Mouse (Mus musculus) retina, embryonic 14.5 days (tissue): ENCODE data around the gene Masp2.

ENCODE experiments used
- DNase-seq: peaks from one replicate; pipeline ENCODE4 v3.0.0-alpha.2; 2015; ENCODE audit warnings: low spot score

The Masp2 gene

GRCm38 (mm10) chr4:148638302-148638701 is 35.9 kb downstream of the Masp2 start:
- DNase-seq, result no peak

- no peak for DNase-seq
These were observed 37.1 kb downstream of the Masp2 start for GRCm38 (mm10) chr4:148639455-148639854.

GRCm38 (mm10) chr4:148641121-148641520 is 38.8 kb downstream of the Masp2 start:
- no peak for DNase-seq

GRCm38 (mm10) chr4:148643291-148644156 is 41.2 kb downstream of the Masp2 start, which contains the start of gene Gm572:
Gene Gm572 (plus strand): TSS chr4:148643317.
- DNase-seq, result no peak

- DNase-seq, result peak; percentile 78
These were observed 41.8 kb downstream of the Masp2 start for GRCm38 (mm10) chr4:148644157-148644511.

- no peak for DNase-seq
These were observed 42.6 kb downstream of the Masp2 start for GRCm38 (mm10) chr4:148644926-148645325.

GRCm38 (mm10) chr4:148646616-148647015 is 44.3 kb downstream of the Masp2 start:
- DNase-seq, result no peak

GRCm38 (mm10) chr4:148649309-148649708 is 47.0 kb downstream of the Masp2 start:
- DNase-seq, result no peak

- DNase-seq, result no peak
These were observed 48.7 kb downstream of the Masp2 start for GRCm38 (mm10) chr4:148651045-148651444.

GRCm38 (mm10) chr4:148654701-148655398 is 52.5 kb downstream of the Masp2 start:
- peak; percentile 30 for DNase-seq

- no peak for DNase-seq
These were observed 54.4 kb downstream of the Masp2 start for GRCm38 (mm10) chr4:148656691-148657258.

- DNase-seq, result no peak
These were observed 55.4 kb downstream of the Masp2 start for GRCm38 (mm10) chr4:148657776-148658175.

- no peak for DNase-seq
These were observed 57.8 kb downstream of the Masp2 start for GRCm38 (mm10) chr4:148660174-148660573.

GRCm38 (mm10) chr4:148662168-148662965 is 60.0 kb downstream of the Masp2 start:
- peak; percentile 93 for DNase-seq

GRCm38 (mm10) chr4:148663326-148663725 is 61.0 kb downstream of the Masp2 start:
- no peak for DNase-seq

GRCm38 (mm10) chr4:148664021-148664420 is 61.7 kb downstream of the Masp2 start:
- DNase-seq, result no peak
